Mouse (Mus musculus): ENCODE measurements around the gene Slc45a3.

DNA sequence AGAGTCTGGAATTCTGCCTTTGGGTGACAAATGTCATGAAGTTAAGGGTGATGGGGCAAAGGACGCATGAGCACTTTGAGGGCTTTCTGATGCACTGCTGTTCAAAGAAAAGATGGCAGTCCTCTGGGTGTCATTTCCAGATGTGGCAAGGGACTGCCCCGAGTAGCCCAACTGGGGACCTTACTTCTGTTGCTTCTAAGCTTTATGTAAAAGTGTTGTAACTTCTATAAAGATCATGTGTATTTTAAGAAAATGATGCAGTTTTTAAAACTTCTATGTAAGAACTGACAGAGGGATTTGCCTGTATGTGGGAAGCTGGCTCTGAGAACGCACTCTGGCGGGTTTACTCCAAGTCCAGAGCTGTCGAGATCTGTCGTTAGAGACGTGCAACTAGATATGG is 69.4 kb downstream of the Slc45a3 start:
- TF ChIP-seq MYOD1 (IDR thresholded peaks at IDR 0.05; ENCODE audit: control insufficient read depth in 1 of 3, insufficient read length in 2 of 3, low read depth in 2 of 3) (no peak), POLR2AphosphoS2 (IDR thresholded peaks at IDR 0.05; ENCODE audit: insufficient read length, low read depth) (no peak), POLR2A (IDR thresholded peaks at IDR 0.05; ENCODE audit: insufficient read length, low read depth) (no peak)
